Mouse (Mus musculus): ENCODE results near the gene Sgce. TPM values are rescaled to one million over a fixed set of nuclear protein-coding genes. Genes with fewer than 3 reads are reported as not detected.
"Not testable (repeated sequence)": the region's sequence is repeated elsewhere in the genome, so short reads cannot be mapped to it uniquely, and the experiment has no call there.

Sgce gene
- total RNA-seq (2014; rRNA removed) = 6.1 and 9.3 TPM in 2 replicates
- 1.6 TPM in 2 replicates for polyA plus RNA-seq (2012; rRNA removed)

GRCm38 (mm10) chr6:4746696-4747439 lies at the start of gene Sgce, which contains the start of gene Peg10:
TSS of gene Sgce (minus strand) at chr6:4747207.
TSS of gene Peg10 (plus strand) at chr6:4747306.
- no peak for DNase-seq (ENCODE audit: extremely low read depth, low read depth, low spot score)
- TF ChIP-seq CTCF (IDR thresholded peaks at IDR 0.05; ENCODE audit: low read depth, low read length) (peak; percentile 67), POLR2A (IDR thresholded peaks at IDR 0.05; ENCODE audit: extremely low read depth, insufficient read depth, low read length) (no peak)
- no peak within 1 kb of the TSS for H3K27ac ChIP-seq (replicated peaks; ENCODE audit: insufficient read depth, low read depth, low read length)

GRCm38 (mm10) chr6:4796281-4796680 lies 49.3 kb upstream of the Sgce start:
- Histone ChIP-seq H3K4me3 (ENCODE audit: insufficient read depth, low read depth, low read length) (no peak overlapping the region), H3K4me1 (ENCODE audit: control insufficient read depth, insufficient read depth, low read length) (no peaks in the 10 kb centered on the region), H3K79me2 (ENCODE audit: control insufficient read depth, insufficient read depth, low read length) (no peaks in the 10 kb centered on the region), H3K27me3 (ENCODE audit: control insufficient read depth, insufficient read depth, low read length) (no peaks in the 10 kb centered on the region), H3K9ac (ENCODE audit: low read depth, low read length) (no peak overlapping the region), H3K36me3 (ENCODE audit: control insufficient read depth, insufficient read depth, low read length) (no peaks in the 10 kb centered on the region), H3K27ac (replicated peaks; ENCODE audit: insufficient read depth, low read depth, low read length) (no peak overlapping the region)
- DNase-seq (ENCODE audit: extremely low read depth, low read depth, low spot score) = no peak
- no peak for TF ChIP-seq CTCF (IDR thresholded peaks at IDR 0.05; ENCODE audit: low read depth, low read length)
- no peak for TF ChIP-seq POLR2A (IDR thresholded peaks at IDR 0.05; ENCODE audit: extremely low read depth, insufficient read depth, low read length)
- WGBS = 79% methylated on average over 1 of the region's 1 CpGs

More at GRCm38 (mm10) chr6:4746696-4747439, at the start of gene Sgce, which contains the start of gene Peg10:
- Histone ChIP-seq H3K4me1 (ENCODE audit: control insufficient read depth, insufficient read depth, low read length) (no peaks in the 10 kb centered on the region), H3K36me3 (ENCODE audit: control insufficient read depth, insufficient read depth, low read length) (no peaks in the 10 kb centered on the region), H3K27me3 (ENCODE audit: control insufficient read depth, insufficient read depth, low read length) (no peaks in the 10 kb centered on the region), H3K4me3 (ENCODE audit: insufficient read depth, low read depth, low read length) (peak within 1 kb of the TSS; percentile 75), H3K9ac (ENCODE audit: low read depth, low read length) (peak within 1 kb of the TSS; percentile 68), H3K79me2 (ENCODE audit: control insufficient read depth, insufficient read depth, low read length) (no peaks in the 10 kb centered on the region)
- 53% methylated on average over 38 of the region's 38 CpGs for WGBS

GRCm38 (mm10) chr6:4762252-4762651 lies 15.2 kb upstream of the Sgce start:
- Histone ChIP-seq H3K27ac (replicated peaks; ENCODE audit: insufficient read depth, low read depth, low read length) (no peak overlapping the region), H3K36me3 (ENCODE audit: control insufficient read depth, insufficient read depth, low read length) (no peaks in the 10 kb centered on the region), H3K4me1 (ENCODE audit: control insufficient read depth, insufficient read depth, low read length) (no peaks in the 10 kb centered on the region), H3K79me2 (ENCODE audit: control insufficient read depth, insufficient read depth, low read length) (no peaks in the 10 kb centered on the region), H3K4me3 (ENCODE audit: insufficient read depth, low read depth, low read length) (no peak overlapping the region), H3K9ac (ENCODE audit: low read depth, low read length) (no peak overlapping the region), H3K27me3 (ENCODE audit: control insufficient read depth, insufficient read depth, low read length) (no peaks in the 10 kb centered on the region)
- 51% methylated on average over 2 of the region's 2 CpGs for WGBS
- no peak for TF ChIP-seq POLR2A (IDR thresholded peaks at IDR 0.05; ENCODE audit: extremely low read depth, insufficient read depth, low read length)
- no peak for DNase-seq (ENCODE audit: extremely low read depth, low read depth, low spot score)

GRCm38 (mm10) chr6:4761415-4762142 lies 14.6 kb upstream of the Sgce start:
- not testable (repeated sequence) for H3K79me2 ChIP-seq (ENCODE audit: control insufficient read depth, insufficient read depth, low read length); H3K4me1 ChIP-seq (ENCODE audit: control insufficient read depth, insufficient read depth, low read length); DNase-seq (ENCODE audit: extremely low read depth, low read depth, low spot score); H3K27me3 ChIP-seq (ENCODE audit: control insufficient read depth, insufficient read depth, low read length); H3K27ac ChIP-seq (replicated peaks; ENCODE audit: insufficient read depth, low read depth, low read length); H3K36me3 ChIP-seq (ENCODE audit: control insufficient read depth, insufficient read depth, low read length); H3K9ac ChIP-seq (ENCODE audit: low read depth, low read length); H3K4me3 ChIP-seq (ENCODE audit: insufficient read depth, low read depth, low read length)
- WGBS = 45% methylated on average over 3 of the region's 3 CpGs

- TF ChIP-seq CTCF (IDR thresholded peaks at IDR 0.05; ENCODE audit: low read depth, low read length) = no peak
- TF ChIP-seq POLR2A (IDR thresholded peaks at IDR 0.05; ENCODE audit: extremely low read depth, insufficient read depth, low read length) = no peak
- no peak for DNase-seq (ENCODE audit: extremely low read depth, low read depth, low spot score)
- WGBS = 94% methylated on average over 16 of the region's 16 CpGs
- Histone ChIP-seq H3K79me2 (ENCODE audit: control insufficient read depth, insufficient read depth, low read length) (no peaks in the 10 kb centered on the region), H3K36me3 (ENCODE audit: control insufficient read depth, insufficient read depth, low read length) (no peaks in the 10 kb centered on the region), H3K27ac (replicated peaks; ENCODE audit: insufficient read depth, low read depth, low read length) (no peak overlapping the region), H3K4me3 (ENCODE audit: insufficient read depth, low read depth, low read length) (no peak overlapping the region), H3K9ac (ENCODE audit: low read depth, low read length) (no peak overlapping the region), H3K4me1 (ENCODE audit: control insufficient read depth, insufficient read depth, low read length) (no peaks in the 10 kb centered on the region), H3K27me3 (ENCODE audit: control insufficient read depth, insufficient read depth, low read length) (no peaks in the 10 kb centered on the region)
Measured at GRCm38 (mm10) chr6:4754886-4755285, 7.9 kb upstream of the Sgce start.

GRCm38 (mm10) chr6:4754286-4754685 lies 7.3 kb upstream of the Sgce start:
- no peak for DNase-seq (ENCODE audit: extremely low read depth, low read depth, low spot score)
- H3K27ac ChIP-seq (replicated peaks; ENCODE audit: insufficient read depth, low read depth, low read length) = no peak overlapping the region
- no peaks in the 10 kb centered on the region for H3K36me3 ChIP-seq (ENCODE audit: control insufficient read depth, insufficient read depth, low read length)
- TF ChIP-seq POLR2A (IDR thresholded peaks at IDR 0.05; ENCODE audit: extremely low read depth, insufficient read depth, low read length) (no peak), CTCF (IDR thresholded peaks at IDR 0.05; ENCODE audit: low read depth, low read length) (no peak)
- H3K4me3 ChIP-seq (ENCODE audit: insufficient read depth, low read depth, low read length) = no peak overlapping the region
- H3K27me3 ChIP-seq (ENCODE audit: control insufficient read depth, insufficient read depth, low read length) = no peaks in the 10 kb centered on the region
- 94% methylated on average over 10 of the region's 10 CpGs for WGBS
- no peaks in the 10 kb centered on the region for H3K79me2 ChIP-seq (ENCODE audit: control insufficient read depth, insufficient read depth, low read length)
- H3K4me1 ChIP-seq (ENCODE audit: control insufficient read depth, insufficient read depth, low read length) = no peaks in the 10 kb centered on the region
- H3K9ac ChIP-seq (ENCODE audit: low read depth, low read length) = no peak overlapping the region

Measured in liver, adult 2 months (tissue).